Mouse (Mus musculus): ENCODE measurements at regions not wholly inside any gene's neighbourhood (a gene's known extent, or its start where the extent isn't known, plus 50 kb on each side); places are given as distances from the start of the nearest gene placed in this dataset.

DNA sequence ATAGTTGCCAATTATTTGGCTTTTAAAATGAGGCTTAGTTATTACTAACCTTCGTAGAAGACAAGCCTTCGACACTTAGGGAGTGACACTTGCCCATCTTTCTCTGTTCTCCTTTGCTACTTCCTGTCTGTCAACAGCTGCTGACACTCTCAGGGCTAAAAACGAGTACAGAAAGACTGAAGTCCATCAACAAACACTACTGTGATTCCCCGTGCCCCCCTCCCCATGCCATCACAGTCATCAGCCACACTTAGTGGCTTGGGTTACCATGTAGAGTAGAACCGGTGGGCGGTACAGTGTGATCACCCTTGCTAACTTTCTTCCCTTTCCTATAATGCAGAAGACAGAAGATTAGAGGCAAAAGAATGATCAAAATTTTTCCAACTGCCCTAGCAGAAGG, 402.4 kb downstream of the Atp23 start:
- CTCF ChIA-PET, result no interaction called here

DNA sequence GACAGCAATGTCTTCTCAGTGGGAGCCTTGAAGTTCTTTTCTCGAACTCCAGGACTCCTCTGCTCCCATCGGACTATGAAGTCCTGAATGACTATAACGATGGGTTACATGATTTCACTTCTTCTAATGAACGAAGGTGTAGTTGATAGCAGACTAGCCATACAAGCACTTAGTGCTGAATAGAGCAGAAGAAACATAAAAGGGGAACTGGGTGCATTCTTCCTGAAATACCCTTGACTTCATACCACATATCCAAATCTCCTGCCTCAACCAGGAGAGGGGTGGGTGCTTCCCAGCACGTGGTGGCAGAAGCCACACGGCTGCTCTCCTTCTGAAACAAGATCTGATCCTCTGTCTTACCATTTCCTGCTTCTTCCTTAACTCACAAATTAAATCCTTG, 407.4 kb downstream of the Atp23 start:
- CTCF ChIA-PET, result no interaction called here

GRCm38 (mm10) chr10:126492211-126492610, 408.9 kb downstream of the Atp23 start:
- CTCF ChIA-PET, result no interaction called here

GRCm38 (mm10) chr10:126485129-126485528, 416.0 kb downstream of the Atp23 start:
- CTCF ChIA-PET, result no interaction called here

GRCm38 (mm10) chr10:126483479-126483878, 417.7 kb downstream of the Atp23 start:
- CTCF ChIA-PET, result no interaction called here

DNA sequence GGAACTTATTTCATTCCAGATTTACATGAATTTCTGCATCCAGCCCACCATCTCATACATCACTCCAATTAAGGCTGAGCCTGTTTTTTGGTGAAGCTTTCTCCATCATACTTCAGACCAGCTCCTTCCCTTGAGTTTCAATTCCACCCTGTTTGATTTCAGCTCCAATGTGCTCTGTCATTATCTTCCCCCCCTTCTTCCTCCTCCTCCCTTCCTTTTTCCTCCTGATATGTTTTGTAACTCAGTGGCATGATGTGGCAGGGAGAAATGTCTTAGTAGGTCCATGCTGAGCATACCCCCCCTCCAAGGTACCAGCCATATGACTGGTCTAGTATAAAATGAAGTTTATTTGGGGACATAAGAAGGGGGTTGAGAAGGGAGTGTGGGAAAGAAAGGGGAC, 420.8 kb downstream of the Atp23 start:
- CTCF ChIA-PET, result no interaction called here

- CTCF ChIA-PET, result no interaction called here
Measured at GRCm38 (mm10) chr10:126479743-126480142, 421.4 kb downstream of the Atp23 start.

DNA sequence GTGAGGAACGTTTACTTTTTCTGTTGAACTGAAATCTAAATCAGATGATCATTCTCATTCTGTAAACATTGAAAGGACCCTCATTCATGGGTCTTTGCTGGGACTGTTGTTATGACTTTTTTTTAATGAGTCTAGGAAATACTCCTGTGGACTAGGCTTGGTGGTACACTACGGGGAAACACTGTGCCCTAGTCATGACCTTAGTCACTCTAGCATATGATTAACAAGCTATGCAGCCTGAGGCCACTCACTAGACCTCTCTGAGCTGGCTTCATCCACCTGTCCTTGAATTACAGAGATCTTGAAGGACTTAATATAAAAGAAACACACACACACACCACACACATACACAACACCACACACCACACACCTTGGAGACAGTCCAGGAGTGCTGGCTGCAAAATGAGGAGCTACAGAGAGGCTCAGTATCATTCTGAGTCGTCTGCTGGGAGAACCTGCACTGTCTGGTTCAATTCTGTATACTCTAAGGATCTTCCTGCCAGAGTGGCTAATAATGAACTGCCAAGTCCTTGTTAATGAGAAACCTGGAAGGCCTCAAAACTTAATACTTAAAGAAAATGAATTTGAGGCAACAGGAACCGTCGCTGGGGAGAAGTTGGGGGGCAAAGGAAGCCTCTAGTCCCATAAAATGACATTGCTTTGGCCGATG, 428.0 kb downstream of the Atp23 start:
- CTCF ChIA-PET, result no interaction called here

DNA sequence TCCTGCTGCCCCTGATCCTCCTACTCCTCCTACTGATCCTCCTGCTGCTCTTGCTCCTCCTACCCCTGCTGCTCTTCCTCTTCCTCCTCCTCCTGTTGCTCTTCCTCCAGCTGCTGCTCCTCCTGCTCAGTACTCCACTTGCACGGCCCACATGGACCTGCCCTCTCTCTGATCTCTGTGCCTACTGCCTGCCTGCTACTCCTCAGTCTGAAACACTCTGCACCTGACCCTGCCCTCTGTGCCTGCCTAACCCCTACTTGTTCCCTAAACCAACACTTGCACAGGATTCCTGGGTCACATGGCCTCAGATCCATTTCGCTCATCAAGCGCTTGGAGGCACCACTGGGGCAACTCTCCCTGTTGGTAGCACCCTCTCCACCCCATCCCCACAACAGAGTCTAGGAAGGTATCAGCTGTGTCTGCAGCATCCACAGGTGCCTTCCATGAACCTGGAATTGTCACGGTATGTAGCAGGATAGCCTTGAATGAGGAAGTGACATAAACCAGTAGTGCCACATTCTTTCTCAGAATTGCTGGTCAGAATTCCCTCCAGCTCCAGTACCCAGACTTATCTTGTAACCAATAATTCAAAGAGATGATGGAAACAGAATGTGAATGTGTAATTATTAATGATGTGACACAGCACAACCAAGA, 430.2 kb downstream of the Atp23 start:
- CTCF ChIA-PET, result no interaction called here

GRCm38 (mm10) chr10:126462770-126463169, 438.4 kb downstream of the Atp23 start:
- CTCF ChIA-PET, result no interaction called here

- CTCF ChIA-PET, result no interaction called here
Measured at GRCm38 (mm10) chr10:126458523-126458922, 442.6 kb downstream of the Atp23 start.

DNA sequence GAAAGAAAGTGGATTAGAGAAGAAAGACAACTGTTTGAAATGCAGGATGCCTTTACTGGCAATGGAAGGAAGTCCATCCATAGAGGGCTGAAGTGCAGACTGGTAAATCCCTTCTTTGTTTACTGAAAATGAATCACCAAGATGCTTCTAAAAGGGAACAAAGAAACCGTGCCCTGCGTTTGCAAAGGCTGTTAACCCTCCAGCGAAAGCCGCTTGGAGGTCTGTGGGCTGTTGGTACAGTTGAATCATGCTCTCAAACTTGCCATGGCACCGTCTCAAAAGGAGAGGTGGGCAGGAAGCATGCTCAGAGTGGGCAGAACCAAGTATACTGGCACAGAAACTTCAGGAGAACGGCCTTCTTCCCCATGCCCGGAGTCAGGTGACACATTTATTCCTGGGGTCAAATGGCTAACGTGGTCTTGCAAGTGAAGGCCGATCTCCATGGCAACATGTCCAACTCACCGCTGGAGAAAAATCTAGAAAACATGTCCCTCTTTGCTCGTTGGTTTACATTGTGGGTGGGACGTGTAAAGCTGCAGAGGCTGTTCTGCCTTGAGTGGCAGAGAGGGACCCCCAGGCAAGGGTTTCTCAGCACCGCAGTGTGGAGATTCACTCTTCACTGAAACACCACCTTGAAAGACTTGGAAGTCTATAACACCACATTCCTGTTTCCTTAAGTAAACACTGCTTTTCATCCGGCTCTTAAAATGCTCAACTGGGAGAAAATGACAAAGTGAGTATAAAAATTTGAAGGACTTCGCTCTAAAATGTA, 448.2 kb downstream of the Atp23 start:
- CTCF ChIA-PET, result no interaction called here

GRCm38 (mm10) chr10:126452057-126452622, 449.0 kb downstream of the Atp23 start:
- CTCF ChIA-PET, result no interaction called here

GRCm38 (mm10) chr10:126431222-126431621, 465.3 kb downstream of the Lrig3 start:
- CTCF ChIA-PET, result interaction anchor here (0.7 kb wide), 1 partner anchor 272 kb away, joined by 3 read pairs; no protein-coding TSS in a partner anchor

GRCm38 (mm10) chr10:126430346-126430745, 464.4 kb downstream of the Lrig3 start:
- CTCF ChIA-PET, result no interaction called here

GRCm38 (mm10) chr10:126429502-126429901, 463.5 kb downstream of the Lrig3 start:
- CTCF ChIA-PET, result no interaction called here

DNA sequence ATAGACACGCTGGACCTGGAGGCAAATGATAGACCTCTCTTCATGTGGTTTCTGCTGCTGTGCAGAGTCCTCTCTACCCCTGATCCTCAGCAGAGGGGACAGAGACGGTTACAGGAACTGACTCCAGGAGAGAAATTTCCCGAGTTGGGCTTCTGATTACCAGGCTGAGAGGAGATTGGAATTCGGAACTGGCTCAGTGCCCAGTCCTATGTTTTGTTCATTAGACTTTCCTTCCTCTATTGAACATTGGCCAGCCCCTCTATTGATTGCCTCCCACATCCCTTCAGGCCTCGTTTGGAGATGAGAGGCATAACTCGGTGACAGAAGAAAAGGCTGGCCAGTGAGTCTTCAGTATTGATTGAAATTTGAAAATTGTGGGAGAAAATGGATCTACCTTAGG, 456.1 kb downstream of the Lrig3 start:
- CTCF ChIA-PET, result no interaction called here

DNA sequence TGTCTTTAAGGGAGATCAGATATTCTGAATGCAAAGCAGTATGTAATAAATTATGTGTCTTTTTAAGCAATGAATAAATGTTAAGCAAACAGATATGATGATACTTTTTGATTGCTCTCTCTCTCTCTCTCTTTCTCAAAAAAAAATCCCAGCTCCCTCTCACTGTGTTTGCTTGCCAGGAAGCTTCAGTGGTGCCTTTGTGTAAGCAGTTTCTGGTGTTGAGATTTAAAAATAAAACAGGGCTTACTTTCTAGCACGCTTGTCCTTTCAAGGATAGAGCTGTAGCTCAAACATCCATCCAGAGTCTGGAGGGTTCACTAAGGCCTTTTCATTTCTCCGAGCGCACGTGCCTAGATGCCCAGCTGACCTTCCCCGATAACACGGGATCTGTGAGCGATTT, 447.8 kb downstream of the Lrig3 start:
- CTCF ChIA-PET, result no interaction called here

- CTCF ChIA-PET, result interaction anchor here (0.6 to 1.5 kb wide), 3 partner anchors 16 to 643 kb away, joined by 3 to 6 read pairs (median 3); no protein-coding TSS in a partner anchor
Measured at GRCm38 (mm10) chr10:126392235-126392634, 426.3 kb downstream of the Lrig3 start.

- CTCF ChIA-PET, result no interaction called here
Measured at GRCm38 (mm10) chr10:126391770-126392169, 425.8 kb downstream of the Lrig3 start.

- CTCF ChIA-PET, result interaction anchor here (0.6 kb wide), 1 partner anchor 161 kb away, joined by 4 read pairs; no protein-coding TSS in a partner anchor
Measured at GRCm38 (mm10) chr10:126386430-126386829, 420.5 kb downstream of the Lrig3 start.

DNA sequence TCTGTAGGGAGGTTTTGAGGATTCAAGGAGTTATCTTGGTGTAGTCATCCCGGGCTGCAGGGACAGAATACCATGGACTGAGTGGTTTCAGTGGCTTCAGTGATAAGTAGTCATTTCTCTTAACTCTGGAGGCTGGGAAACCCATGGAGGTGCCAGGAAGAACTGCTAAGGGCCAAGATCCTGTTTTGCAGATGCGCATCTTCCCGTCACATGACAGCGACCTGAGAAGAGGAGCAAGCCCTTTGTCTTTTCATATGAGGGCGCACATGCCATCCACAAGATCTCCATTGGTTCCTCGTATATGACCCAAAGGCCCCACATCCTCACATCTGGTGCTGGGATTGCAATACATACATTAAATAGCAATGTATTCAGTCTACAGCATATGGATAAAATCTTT, 419.7 kb downstream of the Lrig3 start:
- CTCF ChIA-PET, result no interaction called here

DNA sequence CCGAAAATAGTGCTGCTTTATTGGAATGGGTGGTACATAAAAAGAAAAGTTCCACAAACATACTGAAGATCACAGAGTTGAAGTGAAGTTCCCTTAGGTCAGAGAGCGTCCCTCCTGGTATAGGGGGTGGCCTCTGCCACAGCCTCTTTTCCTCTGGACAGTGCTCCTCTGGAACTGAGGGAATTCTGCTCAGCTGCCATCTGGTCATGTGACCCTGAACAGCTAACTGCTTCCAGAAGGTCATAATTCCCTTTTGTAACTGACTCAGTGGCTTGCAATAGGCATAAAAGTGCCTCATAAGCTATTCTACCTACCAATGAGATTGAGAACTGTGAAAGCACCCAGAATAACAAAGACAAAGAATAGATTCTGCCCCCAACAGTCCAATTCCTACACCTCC, 414.4 kb downstream of the Lrig3 start:
- CTCF ChIA-PET, result no interaction called here
